Mouse (Mus musculus) neutrophil, adult 5-6 weeks (primary cell): ENCODE results near the gene Rev1. TPM values are rescaled to one million over a fixed set of nuclear protein-coding genes. Genes with fewer than 3 reads are reported as not detected.

Source experiments
- ATAC-seq: fragments of 151-379, 151-347 bp; 2 replicates; pipeline ENCODE4 v1.8.0; 2017; ENCODE audit warnings: mild to moderate bottlenecking, moderate TSS enrichment; ENCODE audit not compliant: insufficient number of reproducible peaks, poor library complexity, low FRiP score, severe bottlenecking; ENCODE audit errors: extremely low read depth
- total RNA-seq: library from RNA; stranded (forward); fragments of 200-1000 nt; gene quantifications from 2 replicates; pipeline ENCODE4 v1.2.3, GENCODE M21; 2017

Rev1 gene
- 36.9 and 41.4 TPM in 2 replicates for total RNA-seq

- peak; percentile 80 for ATAC-seq
These were observed at the start of gene Rev1 for GRCm38 (mm10) chr1:38129501-38130267. Rev1 (minus strand) TSS chr1:38129801.

DNA sequence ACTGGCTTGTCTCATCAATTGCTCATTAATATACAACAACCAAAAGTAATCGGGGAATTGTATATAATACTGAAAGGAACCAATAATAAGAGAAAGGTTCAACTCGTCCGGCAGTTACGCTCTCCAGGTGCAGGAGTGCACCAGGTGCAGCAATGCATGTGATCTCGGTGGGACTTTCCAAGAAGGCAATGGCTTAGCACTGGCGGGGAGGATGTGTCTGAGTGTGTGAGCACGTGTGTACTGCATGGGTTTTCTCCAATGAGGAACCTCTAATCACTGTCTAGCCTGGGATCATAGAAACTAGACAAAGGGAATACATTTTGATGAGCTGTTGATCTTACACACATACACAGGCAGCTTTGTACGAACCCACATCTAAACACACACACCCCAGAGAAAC is 49.3 kb upstream of the Rev1 start:
- no peak for ATAC-seq

DNA sequence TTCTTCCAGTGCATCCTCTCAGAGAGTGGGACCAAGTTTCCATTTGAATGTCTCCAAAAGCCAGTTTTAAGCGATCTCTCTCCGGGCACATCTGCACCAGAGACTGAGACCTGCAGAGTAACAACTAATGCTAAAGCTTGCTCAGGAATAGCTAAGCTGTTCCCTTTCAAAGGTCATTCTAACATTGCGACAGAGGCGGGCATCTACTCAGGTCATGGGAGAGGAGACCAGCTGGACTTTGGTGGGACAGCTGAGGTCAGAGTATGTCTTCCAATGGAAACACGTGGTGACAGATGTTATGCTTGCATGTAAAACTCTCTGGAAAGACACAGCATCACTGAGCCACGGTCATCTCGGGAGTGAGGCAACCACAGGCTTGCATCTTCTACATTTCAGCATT is 46.5 kb upstream of the Rev1 start:
- no peak for ATAC-seq

DNA sequence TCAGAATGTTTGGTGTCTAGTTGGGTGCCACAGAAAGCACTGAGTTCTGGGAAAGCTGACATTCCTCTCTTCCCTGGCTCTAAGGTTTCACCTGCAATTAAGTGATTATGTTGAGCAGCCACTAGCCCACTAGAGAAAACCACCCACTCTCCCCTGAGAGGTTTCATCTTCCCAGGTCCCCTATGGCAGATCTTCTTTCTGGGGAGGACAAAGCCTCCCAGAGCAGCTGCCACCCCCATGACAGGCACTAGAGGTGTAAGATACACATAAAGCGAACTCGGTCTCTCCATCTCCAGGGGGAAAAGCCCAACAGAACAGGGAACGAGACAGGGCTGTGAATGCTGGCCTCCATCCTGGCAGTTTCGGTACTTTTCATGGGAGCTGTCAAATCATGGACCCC is 42.3 kb upstream of the Rev1 start:
- no peak for ATAC-seq

GRCm38 (mm10) chr1:38165696-38166095 is 36.1 kb upstream of the Rev1 start:
- no peak for ATAC-seq

GRCm38 (mm10) chr1:38150086-38150485 is 20.5 kb upstream of the Rev1 start:
- peak; percentile 30; the same call in 1 of the 2 replicates for ATAC-seq

DNA sequence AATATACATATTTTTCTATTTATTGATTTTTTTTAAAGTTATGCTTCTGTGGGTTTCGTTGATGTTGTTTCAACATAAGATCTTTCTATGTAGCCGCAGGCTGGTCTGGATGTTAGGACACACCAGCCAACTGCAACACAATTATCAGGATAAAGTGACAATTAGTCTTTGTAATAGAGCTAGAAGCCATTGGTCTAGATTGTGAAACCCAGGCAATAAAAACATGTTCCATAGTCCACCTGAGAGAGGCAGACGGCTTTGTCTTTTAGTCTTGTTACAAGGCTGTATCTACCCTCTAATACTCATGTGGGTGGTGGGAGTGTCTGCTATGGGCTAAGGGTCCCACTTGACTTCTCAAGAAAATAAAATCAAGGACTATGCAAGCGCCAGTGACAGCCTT is 16.4 kb upstream of the Rev1 start:
- ATAC-seq = no peak

- no peak for ATAC-seq
These were observed 11.8 kb upstream of the Rev1 start for GRCm38 (mm10) chr1:38141371-38141770.

DNA sequence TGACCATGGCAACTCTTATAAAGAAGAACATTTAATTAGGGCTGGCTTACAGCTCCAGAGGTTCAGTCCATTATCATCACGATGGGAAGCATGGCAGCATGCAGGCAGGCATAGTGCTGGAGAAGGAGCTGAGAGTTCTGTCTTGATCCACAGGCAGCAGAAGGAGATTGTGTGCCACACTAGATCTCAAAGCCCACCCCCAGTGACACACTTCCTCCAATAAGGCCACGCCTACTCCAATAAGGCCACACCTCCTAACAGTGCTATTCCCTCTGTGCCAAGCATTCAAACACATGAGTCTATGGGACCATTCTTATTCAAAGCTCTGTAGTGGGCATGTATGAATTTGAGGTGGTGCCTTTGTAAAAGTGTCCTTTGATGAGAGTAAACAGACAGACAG is 11.3 kb upstream of the Rev1 start:
- ATAC-seq = no peak

DNA sequence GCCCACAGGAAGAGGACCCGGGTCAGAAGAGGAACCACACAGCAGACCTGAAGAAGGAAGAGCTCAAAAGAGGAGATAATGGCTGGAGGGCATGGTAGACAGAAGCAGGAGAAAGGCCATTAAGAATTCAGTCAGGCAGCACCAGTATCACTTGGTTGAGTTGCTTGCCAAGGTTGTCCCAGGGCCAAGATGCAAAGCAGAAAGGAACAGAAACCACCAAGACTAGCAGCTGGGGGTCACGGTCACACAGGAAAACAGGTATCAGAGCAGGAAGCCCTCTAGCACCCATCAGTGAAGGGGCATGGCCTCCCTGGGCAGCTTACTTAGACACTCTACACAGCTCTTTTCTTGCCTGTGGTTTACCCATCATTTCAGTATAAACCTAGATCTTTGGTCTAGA is 9.8 kb upstream of the Rev1 start:
- ATAC-seq = peak; percentile 72; the same call in 1 of the 2 replicates

DNA sequence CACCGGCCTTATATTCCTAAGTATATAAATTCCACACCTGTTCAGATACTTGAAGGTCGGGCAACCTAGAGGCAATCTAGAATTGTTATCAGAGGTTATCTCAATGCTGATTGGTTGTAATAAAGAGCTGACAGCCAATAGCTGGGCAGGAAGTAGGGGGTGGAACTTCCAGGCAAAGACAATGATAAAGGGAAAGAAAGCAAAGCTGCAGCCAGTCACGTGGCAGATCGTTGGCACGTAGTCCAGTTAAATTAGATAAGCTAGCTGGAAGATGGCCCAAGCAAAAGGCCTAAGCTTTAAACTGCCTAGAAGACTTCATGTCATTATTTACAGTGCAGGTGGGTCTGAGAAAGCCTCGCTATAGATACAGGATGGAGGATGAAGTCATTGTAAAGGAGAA is 3.3 kb upstream of the Rev1 start:
- ATAC-seq = no peak

GRCm38 (mm10) chr1:38130715-38131483 is 1.3 kb upstream of the Rev1 start:
- no peak for ATAC-seq

GRCm38 (mm10) chr1:38128919-38129436 is 623 bp downstream of the Rev1 start:
- ATAC-seq = peak; percentile 11; the same call in 1 of the 2 replicates

- ATAC-seq = no peak
These were observed 2.6 kb downstream of the Rev1 start for GRCm38 (mm10) chr1:38127036-38127435.

- ATAC-seq = no peak
These were observed 3.2 kb downstream of the Rev1 start for GRCm38 (mm10) chr1:38126426-38126825.

- no peak for ATAC-seq
These were observed 5.3 kb downstream of the Rev1 start for GRCm38 (mm10) chr1:38124261-38124660.

GRCm38 (mm10) chr1:38120877-38121276 is 8.7 kb downstream of the Rev1 start:
- ATAC-seq = no peak

DNA sequence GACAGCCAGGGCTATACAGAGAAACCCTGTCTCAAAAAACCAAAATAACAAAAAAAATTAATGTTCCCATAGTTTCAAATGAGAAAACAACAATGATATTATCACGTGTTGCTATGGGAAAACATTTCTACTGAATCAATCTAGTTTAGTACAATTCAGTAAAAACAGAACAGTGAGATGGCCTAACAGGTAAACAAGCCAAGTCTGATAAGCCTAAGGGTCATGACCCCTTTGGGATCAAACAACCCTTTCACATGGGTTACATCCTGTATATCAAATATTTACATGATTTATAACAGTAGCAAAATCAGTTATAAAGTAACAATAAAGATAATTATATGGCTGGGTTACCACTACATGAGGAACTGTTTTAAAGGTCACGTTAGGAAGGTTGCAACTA is 11.0 kb downstream of the Rev1 start:
- ATAC-seq = no peak

GRCm38 (mm10) chr1:38109786-38110185 is 19.8 kb downstream of the Rev1 start:
- ATAC-seq = no peak

DNA sequence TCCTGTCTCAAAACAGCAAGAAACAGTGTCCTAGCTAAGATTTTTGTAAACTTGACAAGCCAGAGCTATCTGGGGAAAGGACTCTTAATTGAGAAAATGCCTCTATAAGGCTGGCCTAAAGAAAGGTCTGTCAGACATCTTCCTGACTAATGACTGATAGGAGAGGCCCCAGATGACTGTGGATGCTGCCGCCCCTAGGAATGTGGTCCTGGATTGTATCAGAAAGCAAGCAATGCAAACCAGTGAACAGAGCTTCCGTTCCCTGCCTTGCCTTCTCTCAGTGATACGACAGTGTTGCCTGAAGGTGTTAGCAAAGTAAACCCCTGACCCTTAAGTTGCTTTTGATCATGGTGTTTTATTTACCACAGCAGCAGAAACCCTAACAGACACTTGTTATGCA is 25.8 kb downstream of the Rev1 start:
- ATAC-seq = no peak
